Mouse (Mus musculus) gastrocnemius, adult 2 months (tissue): ENCODE measurements around the gene Adamts14. TPM values are rescaled to one million over a fixed set of nuclear protein-coding genes. Genes with fewer than 3 reads are reported as not detected.

Experiments
- DNase-seq: peaks from one replicate; pipeline ENCODE4 v3.0.0; 2022
- H3K27ac ChIP-seq: fragments of 200-600 bp; 2 replicates; pipeline ENCODE4 v1.8.1; 2022; ENCODE audit warnings: mild to moderate bottlenecking
- H3K4me3 ChIP-seq: fragments of 200-600 bp; 2 replicates; pipeline ENCODE4 v1.8.1; 2022; ENCODE audit warnings: mild to moderate bottlenecking, moderate library complexity
- CTCF ChIP-seq: fragments of 200-600 bp; IDR thresholded peaks from 2 replicates; pipeline ENCODE4 v1.8.1; 2022; ENCODE audit warnings: antibody characterized with exemption, mild to moderate bottlenecking, moderate library complexity
- intact Hi-C: fragments of 180-260 bp; cut with DNase I; formaldehyde crosslinking; loops from one replicate; pipeline ENCODE4 v1.15.1; 2025
- total RNA-seq, 2 experiments: library from RNA; stranded (reverse); gene quantifications; 2 replicates each; pipeline ENCODE4 v1.2.3; 2021

Adamts14 gene
- total RNA-seq, 2 experiments from 2014 or later: 0.43 to 1.5 TPM

DNA sequence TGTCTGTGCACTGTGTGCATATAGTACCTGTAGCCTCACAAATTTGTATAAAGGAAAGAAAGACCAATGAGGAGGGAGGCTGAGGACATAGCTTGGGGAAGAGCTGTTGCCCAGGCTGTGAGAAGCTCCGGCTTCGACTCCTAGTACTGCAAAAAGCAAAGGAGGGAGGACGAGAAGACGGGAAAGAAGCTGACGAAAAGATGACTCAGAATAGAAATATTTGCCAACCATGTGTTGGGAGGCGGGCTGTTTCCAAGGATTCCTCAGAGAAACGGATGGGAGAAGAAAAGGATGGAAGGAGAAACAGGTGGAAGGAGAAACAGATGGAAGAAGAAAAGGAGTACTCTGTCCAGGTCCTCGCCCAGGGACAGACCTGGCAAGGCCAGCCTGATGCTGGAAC lies 21.0 kb upstream of the Adamts14 start:
- Histone ChIP-seq H3K27ac (no peak overlapping the region), H3K4me3 (no peak overlapping the region)
- DNase-seq: no peak
- intact Hi-C loops: no loop called here
- no peak for TF ChIP-seq CTCF

DNA sequence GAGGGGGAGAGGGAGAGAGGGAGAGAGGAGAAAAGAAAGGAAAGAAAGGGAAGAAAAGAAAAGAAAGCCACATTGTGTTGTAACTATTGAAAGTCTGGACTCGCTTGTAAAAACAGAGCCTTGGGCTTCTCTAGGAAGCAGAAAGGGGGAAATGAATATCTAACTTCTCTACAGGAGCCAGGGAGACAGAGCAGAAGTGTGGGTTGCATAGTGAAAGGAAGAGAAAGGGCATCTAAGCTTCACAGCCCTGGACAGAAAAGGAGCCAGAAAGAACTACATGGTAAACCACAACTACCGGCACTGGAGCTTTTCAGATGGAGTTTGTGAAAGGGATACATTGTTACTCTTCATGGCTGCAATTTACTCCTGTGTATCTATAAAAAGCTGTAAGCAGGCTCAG lies 17.2 kb upstream of the Adamts14 start:
- Histone ChIP-seq H3K27ac (peak overlapping the region; percentile 70), H3K4me3 (no peak overlapping the region)
- no peak for TF ChIP-seq CTCF
- no peak for DNase-seq
- intact Hi-C loops: no loop called here

GRCm38 (mm10) chr10:61290016-61290415 lies 16.8 kb upstream of the Adamts14 start:
- no peak for TF ChIP-seq CTCF
- DNase-seq: no peak
- H3K4me3 ChIP-seq: no peak overlapping the region
- H3K27ac ChIP-seq: peak overlapping the region; percentile 70
- intact Hi-C loops: no loop called here

GRCm38 (mm10) chr10:61286246-61286645 lies 13.0 kb upstream of the Adamts14 start:
- no peak for TF ChIP-seq CTCF
- DNase-seq: peak; percentile 56
- Histone ChIP-seq H3K27ac (peak overlapping the region; percentile 84), H3K4me3 (peak overlapping the region; percentile 55)
- intact Hi-C loops: no loop called here

- peak; percentile 83 for DNase-seq
- intact Hi-C loops: no loop called here
- peak overlapping the region; percentile 84 for H3K27ac ChIP-seq
- TF ChIP-seq CTCF: no peak
- H3K4me3 ChIP-seq: peak overlapping the region; percentile 55
Measured at GRCm38 (mm10) chr10:61285271-61285670, 12.0 kb upstream of the Adamts14 start.

GRCm38 (mm10) chr10:61284309-61284708 lies 11.1 kb upstream of the Adamts14 start:
- no peak for TF ChIP-seq CTCF

DNA sequence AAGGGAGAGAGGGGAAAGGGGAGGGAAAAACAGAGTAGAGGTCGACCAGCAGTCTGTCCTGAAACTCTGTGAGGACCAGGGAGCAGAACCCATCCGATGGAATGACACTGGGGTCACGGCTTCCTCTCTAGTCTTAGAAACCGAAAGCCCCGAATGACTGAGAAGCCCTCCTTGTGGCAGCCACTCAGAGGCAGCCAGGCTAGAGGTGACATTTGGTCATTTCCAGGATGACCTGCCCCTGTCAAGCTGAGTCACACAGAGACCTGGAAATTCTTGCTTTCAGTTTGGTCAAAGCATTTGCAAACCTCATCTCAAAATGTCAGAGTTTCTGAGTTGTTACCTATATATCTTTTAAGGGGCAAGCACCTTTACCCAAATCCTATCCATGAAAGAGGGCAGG lies 7.9 kb upstream of the Adamts14 start:
- no peak for TF ChIP-seq CTCF
- Histone ChIP-seq H3K4me3 (no peak overlapping the region), H3K27ac (no peak overlapping the region)
- intact Hi-C loops: no loop called here
- DNase-seq: no peak

More at GRCm38 (mm10) chr10:61284309-61284708, 11.1 kb upstream of the Adamts14 start:
- no peak overlapping the region for H3K4me3 ChIP-seq
- intact Hi-C loops: no loop called here
- no peak for DNase-seq
- peak overlapping the region; percentile 84 for H3K27ac ChIP-seq

DNA sequence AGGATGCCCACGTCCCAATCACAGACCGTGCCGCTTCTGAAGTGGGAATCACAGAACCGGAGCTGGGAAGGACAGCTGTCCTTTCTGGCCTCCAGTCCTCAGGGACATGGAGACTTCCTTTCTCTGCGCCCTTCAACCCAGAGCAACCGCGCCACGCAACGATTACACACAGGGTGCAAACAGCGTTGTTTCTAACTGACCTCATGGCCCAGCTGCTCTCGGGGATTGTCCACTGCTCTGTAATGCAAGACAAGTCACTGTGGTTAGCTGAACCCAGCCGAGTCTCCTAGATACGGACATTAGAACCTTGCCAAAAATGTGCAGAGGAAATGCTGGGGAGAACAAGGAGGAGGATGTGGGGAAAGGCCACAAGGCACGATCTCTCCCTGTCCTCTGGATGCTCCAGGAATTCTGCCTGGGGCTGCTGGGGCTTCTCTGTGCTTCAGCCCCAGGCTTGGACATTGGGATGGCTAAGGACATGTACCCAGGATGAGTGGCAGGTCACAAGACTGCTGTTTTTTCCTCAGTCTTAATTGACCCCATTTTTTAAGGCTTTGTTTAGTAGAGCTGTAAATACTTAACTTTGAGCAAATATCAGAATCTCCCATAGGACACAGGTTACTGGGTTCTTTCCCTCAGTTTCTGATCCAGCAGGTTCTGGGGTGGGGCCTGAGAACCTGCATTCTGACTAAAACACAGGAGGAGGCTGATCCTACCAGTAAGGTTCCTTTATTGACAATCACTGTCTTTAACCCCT lies 4.9 kb upstream of the Adamts14 start:
- peak overlapping the region; percentile 45 for H3K4me3 ChIP-seq
- intact Hi-C loops: loop anchor here (5.0 kb wide), 1 partner anchor 66 kb away; no protein-coding TSS in a partner anchor
- no peak for TF ChIP-seq CTCF
- DNase-seq: peak; percentile 79
- H3K27ac ChIP-seq: peak overlapping the region; percentile 72

- no peak for TF ChIP-seq CTCF
- intact Hi-C loops: loop anchor here (5.0 kb wide), 1 partner anchor 65 kb away; no protein-coding TSS in a partner anchor
- H3K27ac ChIP-seq: no peak overlapping the region
- DNase-seq: no peak
- H3K4me3 ChIP-seq: no peak overlapping the region
Measured at GRCm38 (mm10) chr10:61277051-61277450, 3.8 kb upstream of the Adamts14 start.

GRCm38 (mm10) chr10:61275669-61276110 lies 2.5 kb upstream of the Adamts14 start:
- Histone ChIP-seq H3K27ac (no peak overlapping the region), H3K4me3 (no peak overlapping the region)
- no peak for DNase-seq
- peak; percentile 77 for TF ChIP-seq CTCF
- intact Hi-C loops: loop anchor here (2.0 to 5.0 kb wide), 2 partner anchors 61 to 63 kb away; no protein-coding TSS in a partner anchor

DNA sequence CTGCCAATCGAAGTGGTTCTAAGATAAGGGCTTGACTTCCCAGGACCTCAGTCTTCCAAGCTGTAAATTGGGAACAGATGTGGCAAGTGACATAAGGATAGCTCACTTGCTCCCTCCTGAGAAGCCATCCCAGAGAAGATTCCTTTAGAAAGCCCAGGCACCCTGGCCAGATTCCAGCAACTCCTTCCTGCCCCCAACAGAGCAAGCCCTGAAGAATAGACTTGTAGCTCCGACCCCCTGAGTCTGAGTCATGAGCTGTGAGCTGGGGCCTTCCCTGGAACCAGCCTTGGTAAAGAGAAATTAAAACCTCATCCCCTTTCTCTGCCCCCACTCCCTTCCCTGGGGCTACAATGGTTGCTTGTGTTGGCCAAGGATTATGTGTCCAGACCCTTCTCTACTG lies 1.3 kb upstream of the Adamts14 start:
- intact Hi-C loops: loop anchor here (2.0 kb wide), 1 partner anchor 62 kb away; no protein-coding TSS in a partner anchor
- Histone ChIP-seq H3K27ac (no peak overlapping the region), H3K4me3 (no peak overlapping the region)
- DNase-seq: no peak
- no peak for TF ChIP-seq CTCF

- Histone ChIP-seq H3K4me3 (peak overlapping the region; percentile 78), H3K27ac (peak overlapping the region; percentile 76)
- peak; percentile 68 for DNase-seq
- intact Hi-C loops: loop anchor here (2.0 kb wide), 1 partner anchor 63 kb away; no protein-coding TSS in a partner anchor
- TF ChIP-seq CTCF: no peak
Measured at GRCm38 (mm10) chr10:61273844-61274215, 592 bp upstream of the Adamts14 start.

- Histone ChIP-seq H3K27ac (peak overlapping the region; percentile 76), H3K4me3 (peak overlapping the region; percentile 78)
- intact Hi-C loops: no loop called here
- TF ChIP-seq CTCF: no peak
- no peak for DNase-seq
Measured at GRCm38 (mm10) chr10:61272631-61273030, 607 bp downstream of the Adamts14 start.

GRCm38 (mm10) chr10:61272089-61272626 lies 1.1 kb downstream of the Adamts14 start:
- DNase-seq: peak; percentile 60
- Histone ChIP-seq H3K4me3 (peak overlapping the region; percentile 78), H3K27ac (peak overlapping the region; percentile 76)
- no peak for TF ChIP-seq CTCF
- intact Hi-C loops: no loop called here
